Mouse (Mus musculus) liver, adult 2 months (tissue): ENCODE results near the gene Rcor1. TPM values are rescaled to one million over a fixed set of nuclear protein-coding genes. Genes with fewer than 3 reads are reported as not detected.

Source experiments
- DNase-seq: peaks from one replicate; pipeline ENCODE4 v3.0.0-alpha.2; 2011; ENCODE audit warnings: low read depth, low spot score; ENCODE audit errors: extremely low read depth
- H3K27ac ChIP-seq: fragments of 200-500 bp; replicated peaks from 2 replicates; pipeline ENCODE4 v1.5.1; 2012; ENCODE audit warnings: low read depth, mild to moderate bottlenecking, control low read depth, inconsistent platforms, low read length; ENCODE audit not compliant: insufficient read depth
- H3K27me3 ChIP-seq: fragments of 200-500 bp; 2 replicates; pipeline ENCODE4 v1.6.1; 2012; ENCODE audit warnings: mild to moderate bottlenecking, moderate library complexity, low read length, inconsistent platforms; ENCODE audit not compliant: control insufficient read depth, insufficient read depth
- H3K36me3 ChIP-seq: fragments of 200-500 bp; 2 replicates; pipeline ENCODE4 v1.6.1; 2012; ENCODE audit warnings: low read length, inconsistent platforms; ENCODE audit not compliant: control insufficient read depth, insufficient read depth
- H3K4me1 ChIP-seq: fragments of 200-500 bp; 2 replicates; pipeline ENCODE4 v1.6.1; 2011; ENCODE audit warnings: low read length; ENCODE audit not compliant: control insufficient read depth, insufficient read depth
- H3K4me3 ChIP-seq: fragments of 200-500 bp; 2 replicates; pipeline ENCODE4 v1.5.1; 2011; ENCODE audit warnings: low read depth, mild to moderate bottlenecking, control low read depth, low read length, moderate library complexity; ENCODE audit not compliant: insufficient read depth
- H3K79me2 ChIP-seq: fragments of 200-500 bp; 2 replicates; pipeline ENCODE4 v1.6.1; 2012; ENCODE audit warnings: inconsistent platforms, mild to moderate bottlenecking, low read length, moderate library complexity; ENCODE audit not compliant: control insufficient read depth, insufficient read depth
- H3K9ac ChIP-seq: fragments of 200-500 bp; 2 replicates; pipeline ENCODE4 v1.6.1; 2012; ENCODE audit warnings: low read depth, mild to moderate bottlenecking, control low read depth, inconsistent platforms, low read length
- CTCF ChIP-seq: fragments of 200-500 bp; IDR thresholded peaks from 2 replicates; pipeline ENCODE4 v1.5.1; 2011; ENCODE audit warnings: low read depth, low read length, control low read depth
- POLR2A ChIP-seq: fragments of 200-500 bp; IDR thresholded peaks from 2 replicates; pipeline ENCODE4 v1.6.1; 2011; ENCODE audit warnings: low read length, control low read depth; ENCODE audit not compliant: insufficient read depth; ENCODE audit errors: extremely low read depth
- WGBS: fragments of 180-500 bp; shearing (Covaris S2); methylation state at CpG from one replicate; pipeline ENCODE4 v1.1.7; 2018; 5-methylcytosine and 5-hydroxymethylcytosine counted together
- polyA plus RNA-seq: library from polyadenylated mRNA; depleted of rRNA; stranded (reverse); fragments of >200 nt; gene quantifications from 2 replicates; pipeline ENCODE4 v1.2.3, GENCODE M21; 2012
- total RNA-seq: library from RNA; depleted of rRNA; stranded (reverse); fragments of >200 nt; gene quantifications from 2 replicates; pipeline ENCODE4 v1.2.3, GENCODE M21; 2014

The Rcor1 gene
- total and polyA plus RNA-seq, 2 experiments, result 4.4 to 5.3 TPM

DNA sequence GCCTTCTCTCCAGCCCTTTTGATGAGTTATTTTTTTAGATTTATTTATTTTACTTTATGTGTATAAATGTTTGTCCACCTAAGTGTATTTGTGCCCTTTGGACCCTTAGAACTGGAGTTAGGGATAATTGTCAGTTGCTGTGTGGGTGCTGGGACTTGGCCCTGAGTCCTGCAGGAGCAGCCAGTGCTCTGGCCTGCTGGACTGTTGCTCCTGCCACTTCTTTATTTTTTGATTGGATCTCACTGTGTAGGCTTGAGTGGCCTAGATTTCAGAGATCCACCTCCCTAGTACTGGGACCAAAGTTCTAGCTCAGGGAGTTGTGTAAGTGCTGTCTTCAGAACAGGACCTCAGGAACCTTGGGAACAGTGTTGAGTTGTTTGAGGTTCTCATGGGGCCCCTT, 51.6 kb downstream of the Rcor1 start:
- peaks cover 31% of the 10 kb centered on the region for H3K4me1 ChIP-seq

DNA sequence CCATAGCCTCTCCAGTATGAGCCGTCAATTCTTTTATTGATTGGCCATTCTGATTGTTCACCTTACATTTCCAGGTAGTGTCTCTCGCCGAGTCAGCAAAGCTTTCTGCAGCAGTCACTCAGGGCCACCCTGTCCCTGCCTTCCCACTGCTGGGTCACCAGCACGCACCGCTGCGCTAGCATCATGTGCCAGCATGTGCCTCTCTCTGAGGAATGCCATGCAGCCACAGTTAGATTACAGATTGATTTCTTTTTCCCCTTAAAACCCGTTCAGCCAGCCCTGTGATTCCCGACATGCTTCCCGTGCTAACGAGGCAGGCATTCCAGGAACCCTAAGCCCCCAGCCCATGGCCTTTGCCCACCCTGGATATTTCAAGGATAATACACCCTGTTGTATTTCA, 52.8 kb downstream of the Rcor1 start:
- WGBS, result 52% methylated on average over 10 of the region's 10 CpGs
- Histone ChIP-seq H3K27me3 (no peaks in the 10 kb centered on the region), H3K9ac (no peak overlapping the region), H3K4me1 (peaks cover 31% of the 10 kb centered on the region), H3K4me3 (no peak overlapping the region), H3K36me3 (no peaks in the 10 kb centered on the region), H3K27ac (peak overlapping the region; percentile 3), H3K79me2 (peaks cover 2% of the 10 kb centered on the region; the same call in 1 of the 2 replicates)
- peak; percentile 45 for DNase-seq
- TF ChIP-seq CTCF (no peak), POLR2A (no peak)

More for the DNA sequence above, 51.6 kb downstream of the Rcor1 start:
- H3K79me2 ChIP-seq, result peaks cover 2% of the 10 kb centered on the region; the same call in 1 of the 2 replicates
- peak overlapping the region; percentile 87 for H3K27ac ChIP-seq
- no peak overlapping the region for H3K4me3 ChIP-seq
- H3K27me3 ChIP-seq, result no peaks in the 10 kb centered on the region
- TF ChIP-seq POLR2A, result no peak
- no peak for TF ChIP-seq CTCF
- H3K36me3 ChIP-seq, result no peaks in the 10 kb centered on the region
- DNase-seq, result peak; percentile 99
- H3K9ac ChIP-seq, result no peak overlapping the region

DNA sequence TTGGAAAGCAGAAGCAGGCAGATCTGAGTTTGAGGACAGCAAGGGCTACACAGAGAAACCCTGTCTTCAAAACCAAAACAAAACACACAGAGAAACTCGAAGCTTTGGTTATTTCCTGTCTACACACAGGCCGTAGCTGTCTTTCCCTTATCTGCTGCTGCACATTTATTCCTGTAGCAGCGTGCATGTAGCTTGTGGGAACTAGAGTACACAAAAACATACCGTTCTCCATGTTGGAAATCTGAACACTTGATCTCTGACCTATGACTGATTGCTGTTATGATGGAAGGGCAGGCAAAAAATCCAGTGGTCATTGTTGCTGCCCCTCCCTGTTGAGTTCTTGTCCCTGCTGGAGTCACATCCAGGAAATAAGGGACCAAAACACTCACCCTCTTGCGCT, 54.9 kb downstream of the Rcor1 start:
- Histone ChIP-seq H3K36me3 (no peaks in the 10 kb centered on the region), H3K4me3 (no peak overlapping the region), H3K27me3 (no peaks in the 10 kb centered on the region), H3K27ac (peak overlapping the region; percentile 40; the same call in 1 of the 2 replicates), H3K4me1 (peaks cover 30% of the 10 kb centered on the region), H3K9ac (no peak overlapping the region), H3K79me2 (peaks cover 2% of the 10 kb centered on the region; the same call in 1 of the 2 replicates)
- WGBS, result 58% methylated on average over 5 of the region's 5 CpGs
- TF ChIP-seq CTCF, result no peak
- no peak for TF ChIP-seq POLR2A
- DNase-seq, result peak; percentile 33

DNA sequence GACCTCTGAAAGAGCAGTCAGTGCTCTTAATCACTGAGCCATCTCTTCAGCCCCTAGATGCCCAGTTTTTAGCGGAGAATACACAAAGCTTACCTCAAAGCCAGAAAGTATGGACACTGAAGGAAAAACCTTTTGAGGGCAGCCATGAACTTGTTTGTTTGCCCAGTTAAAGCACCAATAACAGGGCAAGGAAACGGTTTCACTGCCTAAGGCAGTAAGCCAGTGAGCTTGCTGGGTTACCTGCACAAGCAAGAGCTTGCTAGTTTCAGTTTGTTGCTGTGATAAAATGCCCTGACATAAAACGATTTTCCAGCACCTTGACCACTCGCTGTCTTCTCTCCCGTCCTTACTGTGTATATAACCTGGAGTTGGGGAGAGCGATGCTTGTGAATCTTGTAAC, 55.9 kb downstream of the Rcor1 start:
- Histone ChIP-seq H3K9ac (no peak overlapping the region), H3K79me2 (peaks cover 2% of the 10 kb centered on the region; the same call in 1 of the 2 replicates), H3K4me1 (peaks cover 24% of the 10 kb centered on the region), H3K27me3 (no peaks in the 10 kb centered on the region), H3K4me3 (no peak overlapping the region), H3K36me3 (no peaks in the 10 kb centered on the region; the same call in 1 of the 2 replicates), H3K27ac (peak overlapping the region; percentile 20; the same call in 1 of the 2 replicates)
- TF ChIP-seq CTCF, result no peak
- no peak for TF ChIP-seq POLR2A
- 70% methylated on average over 6 of the region's 6 CpGs for WGBS
- DNase-seq, result peak; percentile 72

DNA sequence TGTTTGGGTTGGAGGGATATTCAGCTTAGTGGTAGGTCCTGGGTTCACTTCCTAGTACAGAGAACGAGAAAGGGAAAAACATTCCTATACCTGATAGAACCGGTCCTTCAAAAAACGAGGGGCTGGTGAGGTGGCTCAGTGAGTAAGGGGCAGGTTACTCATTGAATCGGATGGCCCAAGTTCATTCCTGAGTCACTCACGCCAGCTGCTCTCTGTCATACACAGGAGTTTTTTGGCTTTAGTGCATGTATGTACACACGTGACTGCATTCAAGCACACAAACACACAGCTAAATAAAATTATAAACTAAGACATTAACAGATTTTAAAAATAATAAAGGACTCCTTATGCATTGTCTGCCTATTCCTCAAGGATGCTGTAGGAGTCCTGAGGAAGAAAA, 57.1 kb downstream of the Rcor1 start:
- Histone ChIP-seq H3K79me2 (peaks cover 1% of the 10 kb centered on the region; the same call in 1 of the 2 replicates), H3K9ac (no peak overlapping the region), H3K4me1 (peaks cover 16% of the 10 kb centered on the region), H3K27me3 (no peaks in the 10 kb centered on the region), H3K36me3 (peaks cover 2% of the 10 kb centered on the region; the same call in 1 of the 2 replicates), H3K27ac (peak overlapping the region; percentile 56; the same call in 1 of the 2 replicates), H3K4me3 (no peak overlapping the region)
- WGBS, result 55% methylated on average over 6 of the region's 6 CpGs
- no peak for TF ChIP-seq CTCF
- TF ChIP-seq POLR2A, result no peak
- DNase-seq, result no peak

DNA sequence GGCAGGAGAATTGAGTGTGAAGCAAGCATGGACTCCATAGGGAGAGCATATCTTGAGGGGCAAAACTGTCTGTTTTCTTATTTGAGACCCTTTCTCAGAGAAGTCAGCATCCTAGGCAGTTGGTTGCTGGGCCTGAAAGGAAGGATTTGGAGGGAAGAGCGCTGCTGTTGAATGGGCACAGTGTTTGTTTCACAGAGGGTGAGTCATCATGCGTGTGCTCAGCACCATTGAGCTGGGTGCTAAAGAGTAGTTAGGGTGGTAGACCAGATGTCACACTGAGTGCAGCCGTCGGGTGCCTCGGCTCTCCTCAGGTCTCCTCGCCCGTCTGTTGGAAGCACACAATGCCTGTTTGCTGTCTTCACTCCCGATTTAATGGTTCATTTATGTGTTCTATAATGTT, 57.9 kb downstream of the Rcor1 start:
- no peak for TF ChIP-seq POLR2A
- TF ChIP-seq CTCF, result no peak
- Histone ChIP-seq H3K4me3 (no peak overlapping the region), H3K4me1 (peaks cover 9% of the 10 kb centered on the region; the same call in 1 of the 2 replicates), H3K27me3 (no peaks in the 10 kb centered on the region), H3K36me3 (peaks cover 5% of the 10 kb centered on the region; the same call in 1 of the 2 replicates), H3K9ac (no peak overlapping the region), H3K27ac (no peak overlapping the region; the same call in 1 of the 2 replicates), H3K79me2 (no peaks in the 10 kb centered on the region)
- WGBS, result 94% methylated on average over 8 of the region's 8 CpGs
- DNase-seq, result no peak
